Mouse (Mus musculus): Measurements from ENCODE around the gene Plekhg6.

GRCm38 (mm10) chr6:125413326-125413725 lies 32.7 kb upstream of the Plekhg6 start:
- TF ChIP-seq TAL1 (IDR thresholded peaks at IDR 0.05; ENCODE audit: low read length) (no peak), GATA1 (IDR thresholded peaks at IDR 0.05; ENCODE audit: low read length) (no peak)

All from erythroblast, embryonic 14.5 days (primary cell).